Mouse (Mus musculus): Measurements from ENCODE around the gene Grhl1. TPM values are rescaled to one million over a fixed set of nuclear protein-coding genes. Genes with fewer than 3 reads are reported as not detected.

Grhl1 gene
- polyA plus RNA-seq, 1 experiment, result 0.33 TPM

DNA sequence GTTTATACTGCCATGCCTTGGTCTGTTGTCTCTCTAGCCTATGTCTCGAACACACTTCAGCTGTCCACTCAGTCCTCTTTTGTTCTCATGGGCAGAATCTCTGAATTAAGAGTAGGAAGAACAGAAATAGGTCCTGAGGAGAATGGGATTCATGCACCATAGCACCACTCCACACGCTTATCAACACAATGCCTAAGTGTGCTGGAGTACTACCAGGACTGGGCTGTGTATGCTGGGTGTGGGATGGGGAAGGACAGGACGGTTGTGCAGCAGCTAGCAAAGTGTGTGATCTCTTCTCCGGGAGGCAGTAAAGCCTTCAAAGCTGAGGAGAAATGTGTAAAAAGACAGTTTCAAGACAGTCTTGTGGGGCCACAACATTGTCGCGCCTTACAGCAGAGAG lies 23.2 kb upstream of the Grhl1 start:
- no peak overlapping the region for H3K4me3 ChIP-seq (ENCODE audit: low read depth, low read length)
- TF ChIP-seq CTCF (IDR thresholded peaks at IDR 0.05; ENCODE audit: extremely low read depth, insufficient read length, insufficient replicate concordance, low read depth, low read length), result no peak
- TF ChIP-seq POLR2A (IDR thresholded peaks at IDR 0.05; ENCODE audit: low read depth, low read length), result no peak
- H3K27ac ChIP-seq (ENCODE audit: insufficient read depth, low read depth, low read length), result no peak overlapping the region
- peaks cover 3% of the 10 kb centered on the region for H3K36me3 ChIP-seq (ENCODE audit: control insufficient read depth, insufficient read depth, low read length)
- no peaks in the 10 kb centered on the region for H3K27me3 ChIP-seq (ENCODE audit: control insufficient read depth, insufficient read depth, low read length)
- WGBS, result 94% methylated on average over 6 of the region's 6 CpGs
- no peaks in the 10 kb centered on the region for H3K4me1 ChIP-seq (ENCODE audit: control insufficient read depth, insufficient read depth, insufficient read length, low read length)

GRCm38 (mm10) chr12:24552531-24552930 lies 19.6 kb upstream of the Grhl1 start:
- no peak for TF ChIP-seq CTCF (IDR thresholded peaks at IDR 0.05; ENCODE audit: extremely low read depth, insufficient read length, insufficient replicate concordance, low read depth, low read length)
- TF ChIP-seq POLR2A (IDR thresholded peaks at IDR 0.05; ENCODE audit: low read depth, low read length), result no peak
- 74% methylated on average over 2 of the region's 2 CpGs for WGBS
- H3K27ac ChIP-seq (ENCODE audit: insufficient read depth, low read depth, low read length), result no peak overlapping the region
- H3K4me3 ChIP-seq (ENCODE audit: low read depth, low read length), result no peak overlapping the region
- H3K36me3 ChIP-seq (ENCODE audit: control insufficient read depth, insufficient read depth, low read length), result peaks cover 2% of the 10 kb centered on the region; the same call in 1 of the 2 replicates
- no peaks in the 10 kb centered on the region for H3K27me3 ChIP-seq (ENCODE audit: control insufficient read depth, insufficient read depth, low read length)
- no peaks in the 10 kb centered on the region for H3K4me1 ChIP-seq (ENCODE audit: control insufficient read depth, insufficient read depth, insufficient read length, low read length)

- Histone ChIP-seq H3K4me3 (ENCODE audit: low read depth, low read length) (no peak overlapping the region), H3K27ac (ENCODE audit: insufficient read depth, low read depth, low read length) (no peak overlapping the region), H3K36me3 (ENCODE audit: control insufficient read depth, insufficient read depth, low read length) (no peaks in the 10 kb centered on the region; the same call in 1 of the 2 replicates), H3K27me3 (ENCODE audit: control insufficient read depth, insufficient read depth, low read length) (no peaks in the 10 kb centered on the region), H3K4me1 (ENCODE audit: control insufficient read depth, insufficient read depth, insufficient read length, low read length) (no peaks in the 10 kb centered on the region)
- 85% methylated on average over 8 of the region's 8 CpGs for WGBS
- TF ChIP-seq POLR2A (IDR thresholded peaks at IDR 0.05; ENCODE audit: low read depth, low read length), result no peak
These were observed 16.1 kb upstream of the Grhl1 start for GRCm38 (mm10) chr12:24555976-24556375.

DNA sequence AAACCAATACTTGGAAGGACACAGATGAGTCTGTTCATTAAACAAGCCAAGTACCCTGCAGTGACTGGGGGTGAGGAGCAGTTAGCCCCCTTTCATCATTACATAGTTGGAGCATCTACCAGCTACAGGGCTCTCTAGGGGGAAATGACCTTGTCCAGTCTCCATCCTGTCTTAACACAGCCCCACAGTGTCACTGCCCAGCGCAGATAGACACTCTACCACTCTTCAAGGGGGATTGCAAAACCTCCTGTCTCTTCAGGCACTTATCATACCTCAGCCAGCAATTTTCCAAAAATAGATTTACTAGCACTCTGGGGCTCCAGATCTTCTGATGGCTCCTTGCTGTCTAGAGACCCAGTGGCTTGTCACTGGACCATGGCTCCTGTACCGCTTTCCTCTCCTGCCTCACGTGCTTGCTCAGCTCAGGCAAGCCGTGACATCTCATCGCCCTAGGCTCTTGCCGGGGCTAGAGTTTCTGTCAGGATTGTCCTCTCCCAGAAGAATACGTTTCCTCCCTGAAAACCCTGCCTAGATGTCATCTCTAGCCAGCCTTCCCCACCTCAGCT lies 8.6 kb upstream of the Grhl1 start:
- TF ChIP-seq CTCF (IDR thresholded peaks at IDR 0.05; ENCODE audit: extremely low read depth, insufficient read length, insufficient replicate concordance, low read depth, low read length), result no peak
- no peak for TF ChIP-seq POLR2A (IDR thresholded peaks at IDR 0.05; ENCODE audit: low read depth, low read length)
- Histone ChIP-seq H3K36me3 (ENCODE audit: control insufficient read depth, insufficient read depth, low read length) (no peaks in the 10 kb centered on the region; the same call in 1 of the 2 replicates), H3K27me3 (ENCODE audit: control insufficient read depth, insufficient read depth, low read length) (no peaks in the 10 kb centered on the region), H3K4me1 (ENCODE audit: control insufficient read depth, insufficient read depth, insufficient read length, low read length) (no peaks in the 10 kb centered on the region), H3K27ac (ENCODE audit: insufficient read depth, low read depth, low read length) (no peak overlapping the region), H3K4me3 (ENCODE audit: low read depth, low read length) (no peak overlapping the region)
- 81% methylated on average over 7 of the region's 7 CpGs for WGBS

GRCm38 (mm10) chr12:24565311-24565710 lies 6.8 kb upstream of the Grhl1 start:
- no peaks in the 10 kb centered on the region for H3K4me1 ChIP-seq (ENCODE audit: control insufficient read depth, insufficient read depth, insufficient read length, low read length)
- no peak overlapping the region for H3K27ac ChIP-seq (ENCODE audit: insufficient read depth, low read depth, low read length)
- WGBS, result 69% methylated on average over 6 of the region's 6 CpGs
- TF ChIP-seq CTCF (IDR thresholded peaks at IDR 0.05; ENCODE audit: extremely low read depth, insufficient read length, insufficient replicate concordance, low read depth, low read length), result no peak
- no peak for TF ChIP-seq POLR2A (IDR thresholded peaks at IDR 0.05; ENCODE audit: low read depth, low read length)
- no peaks in the 10 kb centered on the region for H3K36me3 ChIP-seq (ENCODE audit: control insufficient read depth, insufficient read depth, low read length)
- H3K4me3 ChIP-seq (ENCODE audit: low read depth, low read length), result no peak overlapping the region
- no peaks in the 10 kb centered on the region for H3K27me3 ChIP-seq (ENCODE audit: control insufficient read depth, insufficient read depth, low read length)

DNA sequence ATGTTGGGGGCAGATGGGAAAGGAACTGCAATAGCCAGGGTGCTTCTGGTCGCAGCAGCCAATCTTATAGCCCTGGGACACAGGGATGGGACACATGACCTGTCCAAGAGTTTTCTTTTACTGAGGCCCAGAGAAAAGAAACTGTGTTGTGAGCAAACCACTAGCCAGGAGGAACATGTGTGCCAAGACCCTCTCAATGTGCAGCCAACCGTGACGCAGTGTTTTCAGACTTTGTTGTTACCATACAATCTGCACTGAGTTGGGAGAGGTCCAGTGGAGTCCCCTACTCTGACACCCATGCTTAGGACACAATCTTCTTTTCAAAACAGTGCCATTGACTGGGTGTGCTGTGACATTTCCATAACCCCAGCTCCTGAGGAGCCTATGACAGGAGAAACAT lies 4.5 kb upstream of the Grhl1 start:
- no peak for TF ChIP-seq POLR2A (IDR thresholded peaks at IDR 0.05; ENCODE audit: low read depth, low read length)
- TF ChIP-seq CTCF (IDR thresholded peaks at IDR 0.05; ENCODE audit: extremely low read depth, insufficient read length, insufficient replicate concordance, low read depth, low read length), result no peak
- 95% methylated on average over 3 of the region's 3 CpGs for WGBS
- Histone ChIP-seq H3K27ac (ENCODE audit: insufficient read depth, low read depth, low read length) (no peak overlapping the region), H3K36me3 (ENCODE audit: control insufficient read depth, insufficient read depth, low read length) (no peaks in the 10 kb centered on the region), H3K4me1 (ENCODE audit: control insufficient read depth, insufficient read depth, insufficient read length, low read length) (no peaks in the 10 kb centered on the region), H3K4me3 (ENCODE audit: low read depth, low read length) (no peak overlapping the region), H3K27me3 (ENCODE audit: control insufficient read depth, insufficient read depth, low read length) (peaks cover 2% of the 10 kb centered on the region; the same call in 1 of the 2 replicates)

- 3% methylated on average over 48 of the region's 48 CpGs for WGBS
- Histone ChIP-seq H3K4me1 (ENCODE audit: control insufficient read depth, insufficient read depth, insufficient read length, low read length) (no peaks in the 10 kb centered on the region), H3K4me3 (ENCODE audit: low read depth, low read length) (peak overlapping the region; percentile 69), H3K36me3 (ENCODE audit: control insufficient read depth, insufficient read depth, low read length) (no peaks in the 10 kb centered on the region), H3K27ac (ENCODE audit: insufficient read depth, low read depth, low read length) (no peak overlapping the region), H3K27me3 (ENCODE audit: control insufficient read depth, insufficient read depth, low read length) (peaks cover 4% of the 10 kb centered on the region; the same call in 1 of the 2 replicates)
- TF ChIP-seq CTCF (IDR thresholded peaks at IDR 0.05; ENCODE audit: extremely low read depth, insufficient read length, insufficient replicate concordance, low read depth, low read length) (no peak), POLR2A (IDR thresholded peaks at IDR 0.05; ENCODE audit: low read depth, low read length) (no peak)
These were observed 565 bp downstream of the Grhl1 start for GRCm38 (mm10) chr12:24572421-24573274.

All from small intestine, adult 2 months (tissue).